Mouse (Mus musculus) forebrain, embryonic 12.5 days (tissue): ENCODE data around the gene Fbn1. TPM values are rescaled to one million over a fixed set of nuclear protein-coding genes. Genes with fewer than 3 reads are reported as not detected.
A peak's percentile ranks its signal among the peaks of the same experiment; 100 is the strongest.

Experiments
- ATAC-seq: fragments of 200-750 bp; cut with Nextera tagmentation; 2 replicates; pipeline ENCODE4 v1.8.0; 2017; ENCODE audit warnings: moderate TSS enrichment; ENCODE audit not compliant: low FRiP score
- H3K27ac ChIP-seq: fragments of 300-500 bp; sonication (generic); 2 replicates; pipeline ENCODE4 v1.5.1; 2016; ENCODE audit warnings: mild to moderate bottlenecking
- H3K27me3 ChIP-seq: fragments of 300-500 bp; sonication (generic); 2 replicates; pipeline ENCODE4 v1.6.1; 2016; ENCODE audit warnings: mild to moderate bottlenecking
- H3K36me3 ChIP-seq: fragments of 300-500 bp; sonication (generic); replicated peaks from 2 replicates; pipeline ENCODE4 v1.6.1; 2016; ENCODE audit warnings: mild to moderate bottlenecking
- H3K4me1 ChIP-seq: fragments of 300-500 bp; sonication (generic); 2 replicates; pipeline ENCODE4 v1.6.1; 2016
- H3K4me2 ChIP-seq: fragments of 300-500 bp; sonication (generic); 2 replicates; pipeline ENCODE4 v1.6.1; 2016; ENCODE audit warnings: mild to moderate bottlenecking, moderate library complexity
- H3K4me3 ChIP-seq: fragments of 300-500 bp; sonication (generic); replicated peaks from 2 replicates; pipeline ENCODE4 v1.5.1; 2016; ENCODE audit warnings: mild to moderate bottlenecking
- H3K9ac ChIP-seq: fragments of 300-500 bp; sonication (generic); 2 replicates; pipeline ENCODE4 v1.6.1; 2016; ENCODE audit warnings: mild to moderate bottlenecking
- H3K9me3 ChIP-seq: fragments of 300-500 bp; sonication (generic); 2 replicates; pipeline ENCODE4 v1.6.1; 2016
- WGBS: fragments of 180-500 bp; shearing (Covaris S2); methylation state at CpG from one replicate; pipeline ENCODE4 v1.1.7; 2016; 5-methylcytosine and 5-hydroxymethylcytosine counted together
- polyA plus RNA-seq: library from polyadenylated mRNA; unstranded; fragments of >200 nt; fragmentation: Nextera tagmentation; extraction: Ambion mirVana; gene quantifications from 2 replicates; pipeline ENCODE4 v1.2.1, GENCODE M21; 2016

The Fbn1 gene
- polyA plus RNA-seq, 1 experiment from 2014 or later: 8.6 TPM

- Histone ChIP-seq H3K4me3 (no peak overlapping the region), H3K9me3 (no peaks in the 10 kb centered on the region), H3K36me3 (peaks cover 11% of the 10 kb centered on the region), H3K4me2 (no peak overlapping the region), H3K27me3 (no peaks in the 10 kb centered on the region), H3K4me1 (0 out of 2 replicates have a peak, but pooled peaks cover 3% of the 10 kb centered on the region), H3K27ac (no peak overlapping the region), H3K9ac (no peak overlapping the region)
- no peak for ATAC-seq
- 26% methylated on average over 5 of the region's 5 CpGs for WGBS
Observed at GRCm38 (mm10) chr2:125263056-125263455, 244.7 kb downstream of the Fbn1 start.

GRCm38 (mm10) chr2:125260326-125260725 lies 247.5 kb downstream of the Fbn1 start:
- no peak overlapping the region for H3K4me3 ChIP-seq
- H3K27me3 ChIP-seq: no peaks in the 10 kb centered on the region
- H3K36me3 ChIP-seq: peaks cover 37% of the 10 kb centered on the region
- no peaks in the 10 kb centered on the region for H3K9me3 ChIP-seq
- WGBS: 83% methylated on average over 2 of the region's 2 CpGs
- no peak overlapping the region for H3K27ac ChIP-seq
- ATAC-seq: no peak
- H3K4me1 ChIP-seq: 0 out of 2 replicates have a peak, but pooled peaks cover 3% of the 10 kb centered on the region
- H3K4me2 ChIP-seq: no peak overlapping the region
- no peak overlapping the region for H3K9ac ChIP-seq

GRCm38 (mm10) chr2:125259230-125260120 lies 248.3 kb downstream of the Fbn1 start:
- Histone ChIP-seq H3K9ac (no peak overlapping the region), H3K27me3 (no peaks in the 10 kb centered on the region), H3K27ac (no peak overlapping the region), H3K36me3 (peaks cover 44% of the 10 kb centered on the region), H3K4me3 (no peak overlapping the region), H3K4me1 (0 out of 2 replicates have a peak, but pooled peaks cover 3% of the 10 kb centered on the region), H3K9me3 (0 out of 2 replicates have a peak, but pooled peaks cover 2% of the 10 kb centered on the region), H3K4me2 (no peak overlapping the region)
- 86% methylated on average over 14 of the region's 14 CpGs for WGBS
- ATAC-seq: peak; percentile 54; the same call in 1 of the 2 replicates

GRCm38 (mm10) chr2:125255886-125256285 lies 251.9 kb downstream of the Fbn1 start:
- Histone ChIP-seq H3K27me3 (no peaks in the 10 kb centered on the region), H3K27ac (no peak overlapping the region), H3K9me3 (0 out of 2 replicates have a peak, but pooled peaks cover 4% of the 10 kb centered on the region), H3K9ac (no peak overlapping the region), H3K4me3 (no peak overlapping the region), H3K4me1 (no peaks in the 10 kb centered on the region), H3K36me3 (peaks cover 78% of the 10 kb centered on the region), H3K4me2 (no peak overlapping the region)
- no peak for ATAC-seq
- WGBS: 88% methylated on average over 3 of the region's 3 CpGs

- H3K9ac ChIP-seq: no peak overlapping the region
- H3K9me3 ChIP-seq: 0 out of 2 replicates have a peak, but pooled peaks cover 4% of the 10 kb centered on the region
- no peak for ATAC-seq
- H3K4me3 ChIP-seq: no peak overlapping the region
- no peak overlapping the region for H3K4me2 ChIP-seq
- peaks cover 80% of the 10 kb centered on the region for H3K36me3 ChIP-seq
- H3K4me1 ChIP-seq: 0 out of 2 replicates have a peak, but pooled peaks cover 6% of the 10 kb centered on the region
- H3K27ac ChIP-seq: no peak overlapping the region
- no peaks in the 10 kb centered on the region for H3K27me3 ChIP-seq
- 99% methylated on average over 3 of the region's 3 CpGs for WGBS
Observed at GRCm38 (mm10) chr2:125254630-125255029, 253.2 kb downstream of the Fbn1 start.

GRCm38 (mm10) chr2:125253699-125254098 lies 254.1 kb downstream of the Fbn1 start:
- H3K27ac ChIP-seq: no peak overlapping the region
- H3K36me3 ChIP-seq: peaks cover 77% of the 10 kb centered on the region
- 0 out of 2 replicates have a peak, but pooled peaks cover 4% of the 10 kb centered on the region for H3K9me3 ChIP-seq
- ATAC-seq: no peak
- no peak overlapping the region for H3K9ac ChIP-seq
- no peak overlapping the region for H3K4me2 ChIP-seq
- WGBS: 95% methylated on average over 6 of the region's 6 CpGs
- no peaks in the 10 kb centered on the region for H3K27me3 ChIP-seq
- peaks cover 12% of the 10 kb centered on the region for H3K4me1 ChIP-seq
- H3K4me3 ChIP-seq: no peak overlapping the region

- Histone ChIP-seq H3K9me3 (0 out of 2 replicates have a peak, but pooled peaks cover 4% of the 10 kb centered on the region), H3K4me2 (no peak overlapping the region), H3K4me3 (no peak overlapping the region), H3K27me3 (no peaks in the 10 kb centered on the region), H3K27ac (no peak overlapping the region), H3K4me1 (peaks cover 19% of the 10 kb centered on the region), H3K36me3 (peaks cover 67% of the 10 kb centered on the region), H3K9ac (no peak overlapping the region)
- no peak for ATAC-seq
- 73% methylated on average over 2 of the region's 2 CpGs for WGBS
Observed at GRCm38 (mm10) chr2:125252275-125252674, 255.5 kb downstream of the Fbn1 start.

- 86% methylated on average over 4 of the region's 4 CpGs for WGBS
- no peak overlapping the region for H3K27ac ChIP-seq
- peaks cover 62% of the 10 kb centered on the region for H3K36me3 ChIP-seq
Observed at GRCm38 (mm10) chr2:125251781-125252180, 256.0 kb downstream of the Fbn1 start.

More at GRCm38 (mm10) chr2:125251781-125252180, 256.0 kb downstream of the Fbn1 start:
- H3K27me3 ChIP-seq: no peaks in the 10 kb centered on the region
- 0 out of 2 replicates have a peak, but pooled peaks cover 4% of the 10 kb centered on the region for H3K9me3 ChIP-seq
- H3K9ac ChIP-seq: no peak overlapping the region
- no peak overlapping the region for H3K4me3 ChIP-seq
- H3K4me1 ChIP-seq: peaks cover 19% of the 10 kb centered on the region
- ATAC-seq: no peak
- H3K4me2 ChIP-seq: no peak overlapping the region

Other genes starting within 250 kb of the Fbn1 start
- gene Gm9913, start 2.9 kb downstream of the Fbn1 start, polyA plus RNA-seq: 0.19 and 0.38 TPM in 2 replicates
- 11.4 and 12.2 TPM in 2 replicates for gene Cep152, start 117.1 kb upstream of the Fbn1 start, polyA plus RNA-seq
- 297 and 310 TPM in 2 replicates for gene Eid1, start 165.1 kb upstream of the Fbn1 start, polyA plus RNA-seq
- 1.5 TPM in 2 replicates for gene Shc4, start 216.2 kb upstream of the Fbn1 start, polyA plus RNA-seq